Mouse (Mus musculus) urinary bladder, adult 2 months (tissue): Measurements from ENCODE around the gene Cth. TPM values are rescaled to one million over a fixed set of nuclear protein-coding genes. Genes with fewer than 3 reads are reported as not detected.

Experiments
- polyA plus RNA-seq: library from polyadenylated mRNA; depleted of rRNA; stranded (reverse); fragments of >200 nt; gene quantifications from 2 replicates; pipeline ENCODE4 v1.2.3, GENCODE M21; 2012; rRNA removed

Cth gene
- polyA plus RNA-seq, 1 experiment: 5.4 TPM

Other genes starting within 250 kb of the Cth start
- gene Ankrd13c, start 22.2 kb upstream of the Cth start, polyA plus RNA-seq: 23.7 and 25.0 TPM in 2 replicates
- gene Srsf11, start 111.6 kb upstream of the Cth start, polyA plus RNA-seq: 292 and 372 TPM in 2 replicates
- gene Lrrc40, start 111.6 kb upstream of the Cth start, polyA plus RNA-seq: 16.4 and 17.2 TPM in 2 replicates